Mouse (Mus musculus) heart, adult 18-20 months (tissue): ENCODE measurements around the gene Tepsin. TPM values are rescaled to one million over a fixed set of nuclear protein-coding genes. Genes with fewer than 3 reads are reported as not detected.

Experiments used
- DNase-seq, 2 experiments: peaks; one replicate each; pipeline ENCODE4 v3.0.0; 2021 to 2022; ENCODE audit warnings: mixed read lengths in 1 of 2
- total RNA-seq, 2 experiments: library from RNA; stranded (reverse); gene quantifications; 2 replicates each; pipeline ENCODE4 v1.2.3; 2021

The Tepsin gene
- total RNA-seq, 2 experiments from 2014 or later, result 5.9 to 8.2 TPM

GRCm38 (mm10) chr11:120064006-120064667, 34.4 kb downstream of the Tepsin start:
- DNase-seq, result no peak

- no peak for DNase-seq
Measured at GRCm38 (mm10) chr11:120063326-120063725, 35.2 kb downstream of the Tepsin start.

DNA sequence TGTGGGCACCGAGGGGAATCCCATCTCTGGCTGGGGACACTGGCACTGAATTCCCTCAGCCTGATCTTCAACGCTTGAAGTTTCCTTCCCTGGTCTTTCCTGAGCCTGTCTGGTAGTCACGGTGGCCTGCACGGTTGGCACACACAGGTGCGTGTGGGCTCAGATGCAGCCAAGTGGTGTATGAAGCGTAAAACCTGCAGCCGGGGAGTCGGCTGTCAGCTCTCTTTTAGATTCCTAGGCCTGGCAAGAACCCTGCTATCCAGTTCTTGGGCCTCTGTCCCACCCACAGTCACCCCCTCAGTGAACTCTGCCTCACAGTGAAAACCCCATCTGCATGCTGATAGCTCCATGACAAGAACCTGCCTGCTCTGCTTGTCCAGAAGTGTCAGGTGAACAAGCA, 37.9 kb downstream of the Tepsin start:
- DNase-seq, result no peak

GRCm38 (mm10) chr11:120055953-120056732, 42.4 kb downstream of the Tepsin start:
- no peak for DNase-seq

- DNase-seq, result no peak
Measured at GRCm38 (mm10) chr11:120053846-120054245, 44.7 kb downstream of the Tepsin start.

DNA sequence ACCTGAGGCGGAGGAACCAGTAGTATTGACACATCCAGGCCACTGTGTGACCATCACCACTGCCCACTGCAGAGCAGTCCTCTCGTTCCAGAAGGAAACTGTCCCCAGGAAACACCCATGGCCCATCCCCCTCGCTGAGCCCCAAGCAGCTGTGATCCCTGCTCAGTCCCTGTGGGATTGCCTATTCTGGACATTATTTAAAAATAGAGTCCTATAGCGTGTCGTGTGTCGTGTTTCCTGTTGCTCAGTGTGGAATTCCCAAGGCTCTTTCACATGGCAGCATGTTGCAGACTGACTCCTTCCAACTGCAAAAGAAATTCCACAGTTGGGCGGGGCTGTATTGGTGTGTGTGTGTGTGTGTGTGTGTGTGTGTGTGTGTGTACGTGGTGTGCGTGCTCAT, 46.3 kb downstream of the Tepsin start:
- peak; percentile 35 to 59 for DNase-seq

- no peak for DNase-seq
Measured at GRCm38 (mm10) chr11:120051124-120051811, 47.3 kb downstream of the Tepsin start.

DNA sequence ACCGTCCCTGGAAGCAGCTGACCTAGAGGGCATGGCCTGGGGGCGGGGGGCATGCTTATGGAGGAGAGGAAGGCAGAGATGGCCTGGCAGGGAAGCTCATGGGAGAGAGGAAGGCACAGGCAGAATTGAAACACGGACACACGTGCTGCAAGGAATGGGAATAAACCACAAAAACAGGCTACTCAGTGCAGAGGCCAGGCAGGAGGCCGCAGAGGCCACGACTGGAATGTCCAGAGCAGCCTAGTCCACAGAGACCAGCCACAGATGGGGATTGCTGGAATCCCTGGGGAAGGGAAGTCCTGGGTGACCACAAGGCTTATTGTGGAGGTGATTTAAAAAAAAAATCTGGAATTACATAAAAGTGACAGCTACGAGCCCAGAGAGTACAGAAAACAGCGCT, 49.5 kb downstream of the Tepsin start:
- DNase-seq, result peak in 1 of 2 experiments; percentile 26

GRCm38 (mm10) chr11:120048252-120048556, 50.3 kb downstream of the Tepsin start:
- no peak for DNase-seq

GRCm38 (mm10) chr11:120047531-120048251, 50.8 kb downstream of the Tepsin start:
- DNase-seq, result no peak

- DNase-seq, result peak in 1 of 2 experiments; percentile 44
Measured at GRCm38 (mm10) chr11:120046553-120047191, 51.9 kb downstream of the Tepsin start, which contains the start of gene Aatk. TSS of gene Aatk (minus strand) at chr11:120047167.

DNA sequence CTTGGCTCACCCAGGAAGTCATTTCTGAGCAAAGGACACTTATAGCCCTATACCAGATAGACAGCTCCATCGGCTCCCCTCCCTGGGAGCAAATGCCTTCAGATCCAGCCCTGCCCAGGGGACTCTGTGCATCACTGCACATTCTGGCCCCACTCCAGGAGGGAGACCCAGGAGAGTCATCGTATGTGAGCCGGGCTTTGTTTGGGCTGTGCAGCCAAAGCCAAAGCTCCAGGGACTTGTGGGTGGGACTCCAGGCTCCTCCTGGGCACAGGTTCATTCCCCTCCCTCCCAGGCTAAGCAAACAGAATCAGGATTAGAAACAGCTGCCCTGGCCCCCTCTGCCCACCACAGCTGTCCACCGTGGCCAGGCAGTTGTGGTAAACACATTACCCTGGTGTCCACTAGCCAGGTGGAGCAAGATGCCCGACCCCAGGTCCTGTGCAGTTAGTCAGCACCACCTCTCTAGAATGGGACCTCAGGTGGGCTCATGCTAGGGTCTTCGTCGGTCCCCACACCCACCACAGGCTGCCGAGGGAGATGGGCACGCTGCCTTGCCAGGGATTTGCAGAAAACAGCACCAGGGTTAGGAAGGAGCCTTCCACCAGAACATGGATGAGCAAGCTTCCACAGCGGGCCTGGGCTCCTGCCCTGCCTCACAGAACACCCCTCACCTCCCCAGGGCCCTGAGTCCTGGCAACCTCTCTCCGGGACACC, 52.5 kb downstream of the Tepsin start:
- DNase-seq, result peak; percentile 35 to 52

- no peak for DNase-seq
Measured at GRCm38 (mm10) chr11:120045341-120045740, 53.2 kb downstream of the Tepsin start.

GRCm38 (mm10) chr11:120042141-120042838, 56.2 kb downstream of the Tepsin start:
- DNase-seq, result peak; percentile 46 to 50

- DNase-seq, result peak; percentile 82 to 94
Measured at GRCm38 (mm10) chr11:120041191-120042123, 57.1 kb downstream of the Tepsin start.
